Mouse (Mus musculus): ENCODE data around the gene Mvb12a.

DNA sequence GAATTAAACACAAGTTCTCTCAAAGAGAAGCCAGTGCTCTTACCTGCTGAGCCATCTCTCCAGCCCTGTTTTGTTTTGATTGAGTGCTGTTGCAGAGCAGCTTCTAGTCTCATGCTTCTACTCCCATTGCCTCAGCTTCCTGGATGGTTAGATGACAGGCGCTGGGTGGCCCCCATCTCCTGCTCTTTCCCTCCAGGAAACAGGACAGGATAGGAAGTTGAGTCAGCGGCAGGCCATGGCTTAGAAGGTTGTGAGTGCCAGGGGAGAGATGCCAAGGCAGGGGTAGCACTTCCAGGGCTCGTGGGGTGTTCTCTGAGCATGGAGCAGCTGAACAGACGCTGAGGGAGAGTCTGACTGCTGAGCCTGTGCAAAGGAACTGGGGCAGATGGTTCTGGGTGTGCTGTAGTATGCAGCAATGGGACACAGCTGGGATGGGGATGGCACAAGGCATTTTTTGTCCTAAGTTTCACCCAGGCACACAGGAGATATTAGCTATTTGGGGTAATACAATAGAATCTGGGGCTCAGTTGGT, 35.2 kb downstream of the Mvb12a start:
- TF ChIP-seq CTCF (conservative IDR thresholded peaks at IDR 0.05; ENCODE audit: insufficient read depth, insufficient read length, low read depth, low read length) (no peak), POLR2A (IDR thresholded peaks at IDR 0.05; ENCODE audit: low read depth, low read length) (no peak)
